Mouse (Mus musculus) adrenal gland, postnatal 14 days (tissue): ENCODE measurements around the gene Snx19. TPM values are rescaled to one million over a fixed set of nuclear protein-coding genes. Genes with fewer than 3 reads are reported as not detected.

ENCODE experiments used
- DNase-seq: peaks from one replicate; pipeline ENCODE4 v3.0.0; 2021; ENCODE audit warnings: mixed read lengths
- long read RNA-seq, 2 experiments: library from polyadenylated mRNA; stranded (forward); transcript quantifications; one replicate each; pipeline ENCODE4 v2.0.0; 2021
- total RNA-seq: library from RNA; stranded (reverse); gene quantifications from 2 replicates; pipeline ENCODE4 v1.2.3, GENCODE M21; 2021

The Snx19 gene
- 24.8 and 25.4 TPM in 2 replicates for total RNA-seq
- long read RNA-seq, experiment 1, full-length matches to known transcripts, result 1 of 5 reads
- long read RNA-seq, experiment 1, partial matches to known transcripts, result 2 of 5 reads
- long read RNA-seq, experiment 1, other reads (novel, unspliced or antisense), result 2 of 5 reads
- long read RNA-seq, experiment 2, full-length matches to known transcripts, result 4 of 16 reads
- long read RNA-seq, experiment 2, partial matches to known transcripts, result 1 of 16 reads
- long read RNA-seq, experiment 2, other reads (novel, unspliced or antisense), result 11 of 16 reads

DNA sequence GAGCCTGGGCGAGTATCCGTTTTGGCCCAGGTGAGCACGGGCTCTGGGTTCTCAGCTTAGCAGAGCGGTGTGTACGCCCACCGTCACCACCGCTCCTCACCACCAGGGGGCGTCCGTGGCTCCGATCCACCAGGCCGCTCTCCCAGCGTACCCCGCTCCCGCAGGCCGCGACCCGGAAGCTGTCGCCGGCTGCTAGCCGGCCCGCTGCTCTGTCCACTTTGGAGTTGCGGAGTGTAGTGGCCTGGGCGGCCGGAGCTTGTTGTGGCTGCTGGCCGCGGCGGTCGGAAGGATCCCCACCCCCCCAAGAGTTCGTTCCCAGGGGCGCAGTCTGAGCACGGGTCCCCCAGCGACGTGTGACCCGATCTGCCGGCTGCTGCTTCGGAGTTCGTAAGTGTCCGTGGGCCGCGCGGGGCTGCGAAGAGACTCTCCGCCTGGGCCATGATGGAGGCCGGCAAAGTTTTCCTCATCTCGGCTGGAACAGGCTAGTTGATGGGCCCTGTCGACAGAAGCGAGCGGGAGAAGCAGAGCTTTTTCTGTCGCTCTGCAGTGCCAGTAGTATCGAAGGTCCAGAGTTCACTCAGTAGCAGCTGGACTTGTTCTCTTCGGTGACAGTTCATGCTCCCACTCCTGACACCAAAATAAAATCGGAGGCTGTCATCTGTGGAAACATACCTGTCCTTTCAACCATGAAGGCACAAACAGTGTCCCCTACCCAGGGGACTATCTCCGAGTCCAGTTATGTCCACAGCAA, at the start of gene Snx19:
Snx19 (plus strand) TSS at position 227 of the 751 bp plus-strand sequence.
- peak; percentile 98 for DNase-seq

DNA sequence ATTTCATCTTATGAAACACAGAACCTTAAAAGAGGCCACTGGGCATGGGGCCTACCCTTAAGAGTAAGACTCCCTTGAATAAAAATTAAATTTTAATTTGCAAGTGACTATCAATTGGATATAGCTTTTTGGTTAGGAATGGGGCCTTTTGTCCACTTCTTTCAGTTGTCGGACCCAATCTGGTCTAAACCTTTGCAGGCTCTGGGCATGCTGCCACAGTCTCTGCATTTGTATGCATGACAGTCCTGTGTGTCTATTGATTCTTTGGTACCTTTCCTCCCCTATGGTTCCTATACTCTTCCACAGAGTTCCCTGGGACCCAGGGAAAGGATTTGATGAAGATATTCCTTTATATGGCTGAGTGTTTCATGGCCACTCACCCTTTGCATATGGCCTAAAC, 26.1 kb upstream of the Snx19 start:
- no peak for DNase-seq

DNA sequence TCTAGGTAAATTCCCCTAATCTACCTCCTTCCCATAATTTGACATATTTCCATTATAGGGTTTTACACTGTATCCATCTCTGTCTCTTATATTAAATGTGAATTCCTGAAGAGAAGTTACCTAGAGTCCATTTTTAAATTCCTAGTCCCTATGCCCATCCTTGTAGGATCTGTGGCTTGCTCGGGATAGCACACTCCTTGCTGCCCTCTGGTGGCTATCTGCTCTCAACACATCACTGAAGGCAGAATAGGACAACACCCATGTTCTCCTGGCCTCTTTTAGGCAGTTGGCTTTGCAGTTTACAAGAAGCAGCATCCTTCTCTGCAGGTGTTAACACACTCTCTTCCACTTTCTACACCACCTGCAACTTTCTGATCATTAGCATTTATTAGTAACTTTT, 4.0 kb upstream of the Snx19 start:
- peak; percentile 67 for DNase-seq

DNA sequence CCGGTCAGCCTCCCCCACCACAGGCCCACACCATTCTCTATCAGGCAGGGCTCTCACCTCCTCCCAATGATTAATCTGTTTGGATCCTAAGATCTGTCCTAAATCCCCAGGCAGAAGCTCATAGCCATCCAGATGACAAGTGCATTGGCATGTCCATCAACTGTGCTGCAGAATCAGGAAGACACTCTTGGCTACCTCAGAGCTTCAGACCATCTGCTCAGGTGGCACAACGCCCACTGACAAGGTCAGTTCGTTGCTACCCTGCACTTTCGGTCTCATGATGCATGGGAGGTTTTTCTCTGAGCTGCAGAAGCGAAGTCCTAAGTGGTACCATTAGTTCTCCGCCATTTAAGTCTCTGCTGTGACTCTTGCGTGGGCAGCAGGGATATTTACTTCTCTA, 1.7 kb upstream of the Snx19 start:
- DNase-seq, result no peak

DNA sequence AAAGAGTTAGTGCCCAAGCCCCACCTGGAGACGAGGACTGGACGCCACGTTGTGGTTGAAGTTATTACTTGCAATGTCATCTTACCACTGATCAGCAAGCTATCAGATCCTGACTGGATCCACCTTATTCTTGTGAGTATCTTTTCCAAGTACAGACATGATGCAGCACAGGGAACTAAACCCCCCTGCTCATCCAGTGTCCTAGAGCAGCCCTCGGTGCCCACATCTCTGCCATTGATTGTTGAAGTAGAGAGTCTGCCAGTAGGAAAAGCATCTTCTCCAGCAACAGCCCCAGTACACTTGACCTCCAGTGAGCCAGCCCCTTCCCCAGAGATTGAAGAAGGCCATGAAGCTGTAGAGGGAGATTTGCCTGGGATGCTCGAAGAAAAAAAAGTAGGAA, 1.3 kb downstream of the Snx19 start:
- no peak for DNase-seq

DNA sequence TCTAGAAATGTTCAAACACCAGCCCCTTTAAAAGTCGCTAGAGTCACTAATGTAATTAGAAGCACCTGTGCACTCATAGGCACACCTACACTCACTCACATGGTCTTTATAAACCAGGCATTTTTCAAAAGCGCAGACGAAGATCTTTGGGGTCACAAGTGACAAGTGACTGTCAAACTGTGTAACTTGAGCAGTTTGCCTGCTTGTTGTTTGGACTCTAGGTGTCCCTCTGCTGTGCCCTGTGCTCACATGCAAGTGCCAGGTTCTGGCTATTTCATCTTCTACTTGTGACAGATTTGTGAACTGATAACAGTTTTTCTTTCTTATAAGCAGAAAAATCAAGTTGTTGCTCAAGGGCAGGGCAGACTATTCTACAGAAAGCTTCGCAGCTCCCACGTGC, 3.5 kb downstream of the Snx19 start:
- no peak for DNase-seq

DNA sequence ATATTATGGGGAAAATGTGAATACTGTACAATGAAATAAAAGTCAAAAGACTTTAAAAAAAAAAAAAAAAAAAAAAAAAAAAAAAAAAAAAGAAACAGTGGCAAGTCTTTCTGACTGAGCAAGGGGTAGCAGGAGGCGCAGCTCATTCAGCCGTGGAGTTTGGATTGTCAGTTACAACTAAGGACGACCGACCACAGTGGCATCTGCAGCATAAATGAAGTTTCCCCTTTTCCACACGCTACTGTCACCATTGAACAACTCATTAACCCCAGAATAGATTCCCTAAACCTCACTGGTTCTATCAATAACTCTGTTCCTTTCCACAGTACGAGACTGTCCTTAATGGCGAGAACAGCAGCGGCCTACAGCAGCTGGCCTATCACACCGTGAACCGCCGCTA, 5.0 kb downstream of the Snx19 start:
- no peak for DNase-seq

DNA sequence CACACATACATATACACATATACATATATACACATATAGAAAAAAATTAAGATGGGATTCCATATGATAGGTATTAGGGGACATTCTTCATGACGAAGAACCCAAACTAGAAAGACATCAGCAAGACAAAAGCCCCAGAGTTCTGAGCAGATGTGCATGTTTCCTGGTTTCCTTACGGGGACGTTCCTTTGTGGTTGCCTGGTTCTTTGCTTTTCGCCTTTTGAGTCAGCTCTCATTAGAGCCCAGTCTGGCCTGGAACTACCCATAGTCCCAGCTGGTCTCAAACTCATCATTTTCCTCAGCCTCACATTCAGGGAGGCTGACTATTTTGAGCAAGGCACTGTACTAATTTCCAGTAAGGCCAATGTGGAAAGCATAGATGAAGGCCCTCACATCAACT, 7.0 kb downstream of the Snx19 start:
- DNase-seq, result no peak

DNA sequence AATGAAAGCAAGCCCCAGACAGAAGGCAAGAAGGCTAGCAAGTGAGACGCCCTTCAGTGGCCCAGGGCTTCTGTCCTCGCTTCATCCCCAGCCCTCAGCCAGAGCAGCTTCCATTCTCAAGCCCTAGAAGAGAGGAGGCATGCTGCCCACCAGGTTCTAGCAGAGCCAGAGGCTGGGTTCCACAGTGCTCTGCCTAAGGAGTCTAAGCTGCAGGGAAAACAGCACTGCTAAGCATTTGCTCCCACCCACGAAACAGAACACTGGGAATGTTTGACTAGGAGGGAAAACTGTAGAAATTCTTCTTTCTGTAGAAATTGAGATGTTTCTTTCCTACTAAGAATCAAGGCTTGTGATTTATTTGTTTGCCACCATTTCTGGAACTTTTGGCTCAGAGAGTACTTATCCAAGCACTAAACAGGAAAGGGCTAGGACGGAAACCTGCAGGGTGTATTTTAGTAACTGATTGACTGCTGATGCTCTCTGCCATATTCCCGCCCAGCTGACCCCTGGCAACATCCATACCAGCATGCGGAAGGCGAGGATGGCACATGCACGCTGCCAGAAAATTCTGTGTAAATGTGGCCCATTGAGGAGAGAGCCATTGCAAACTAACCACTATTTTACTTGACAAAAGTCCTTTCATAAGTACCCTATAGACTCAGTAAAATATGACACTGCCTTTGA, 9.1 kb downstream of the Snx19 start:
- no peak for DNase-seq

DNA sequence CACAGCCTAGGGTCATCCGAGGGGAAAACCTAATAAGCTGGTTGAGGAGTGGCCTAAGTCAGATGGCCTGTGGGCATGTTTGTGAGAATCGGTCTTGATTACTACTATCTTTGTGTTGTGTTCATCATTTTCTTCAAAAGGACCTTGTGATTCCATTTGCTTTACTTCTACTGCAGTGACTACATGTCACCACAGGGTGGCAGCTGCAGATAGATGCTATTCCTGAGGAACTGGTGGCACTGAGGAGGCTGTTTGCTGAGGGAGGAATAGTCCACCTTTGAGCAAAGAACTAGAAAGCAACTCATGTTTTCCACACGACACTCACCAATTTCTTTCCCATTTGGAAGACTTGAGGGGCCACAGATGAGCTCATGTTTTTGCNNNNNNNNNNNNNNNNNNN, 11.6 kb downstream of the Snx19 start:
- DNase-seq, result peak; percentile 49

DNA sequence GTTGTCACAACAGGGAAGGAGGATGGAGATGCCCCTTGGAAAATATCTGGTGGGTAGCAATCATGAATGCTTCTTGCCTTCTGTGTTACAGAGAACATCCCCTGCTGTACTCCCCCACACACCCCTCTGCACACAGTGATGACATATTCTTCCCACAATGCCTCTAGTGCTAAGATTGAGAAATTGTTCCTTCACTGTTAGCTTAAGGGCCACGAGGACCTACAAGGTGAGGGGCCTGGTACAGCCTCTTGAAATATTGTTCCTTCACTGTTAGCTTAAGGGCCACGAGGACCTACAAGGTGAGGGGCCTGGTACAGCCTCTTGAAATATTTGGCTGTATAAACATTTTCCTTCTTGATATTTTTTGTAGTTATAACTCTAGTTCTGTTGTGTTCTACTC, 14.9 kb downstream of the Snx19 start:
- DNase-seq, result no peak

DNA sequence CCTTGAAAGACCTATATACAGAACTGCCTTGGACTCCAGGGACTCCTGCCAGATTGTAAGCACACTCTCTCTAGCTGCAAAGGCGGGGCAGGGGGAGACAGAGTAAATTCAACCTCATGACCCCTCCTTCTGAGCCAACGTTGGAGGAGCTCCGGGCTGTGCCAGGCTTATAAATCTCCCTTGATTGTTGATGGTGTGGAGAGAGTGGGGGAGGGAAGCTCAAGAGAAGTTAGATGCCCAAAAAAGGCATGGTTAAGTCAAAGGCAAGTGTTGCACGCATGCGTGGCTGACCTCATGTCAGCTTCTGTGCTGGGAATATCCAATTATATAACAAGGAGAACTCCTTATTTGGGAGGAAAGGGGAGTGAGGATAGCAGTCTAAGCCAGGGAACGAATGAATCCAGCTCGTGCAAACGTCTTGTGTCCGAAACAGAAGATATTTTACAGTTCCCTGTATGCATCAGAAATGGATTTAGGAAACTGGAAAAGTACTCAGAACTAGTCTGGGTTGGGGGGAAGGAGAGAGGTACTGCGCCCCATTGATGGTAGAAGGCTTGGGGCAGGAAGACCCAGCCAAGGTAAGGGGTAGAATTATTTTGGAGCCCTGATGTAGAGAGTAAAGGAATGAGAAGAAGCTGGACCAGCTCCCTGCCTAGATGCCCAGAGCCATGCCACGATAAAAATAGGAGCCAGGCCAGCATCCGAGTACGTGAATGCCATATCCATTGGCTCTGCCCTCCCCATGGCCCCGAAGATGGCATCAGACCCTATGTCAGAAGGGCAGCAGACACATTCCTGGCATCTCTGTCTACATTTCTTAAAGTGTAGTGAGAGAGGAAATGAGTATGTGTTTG, 18.6 kb downstream of the Snx19 start:
- peak; percentile 17 for DNase-seq

DNA sequence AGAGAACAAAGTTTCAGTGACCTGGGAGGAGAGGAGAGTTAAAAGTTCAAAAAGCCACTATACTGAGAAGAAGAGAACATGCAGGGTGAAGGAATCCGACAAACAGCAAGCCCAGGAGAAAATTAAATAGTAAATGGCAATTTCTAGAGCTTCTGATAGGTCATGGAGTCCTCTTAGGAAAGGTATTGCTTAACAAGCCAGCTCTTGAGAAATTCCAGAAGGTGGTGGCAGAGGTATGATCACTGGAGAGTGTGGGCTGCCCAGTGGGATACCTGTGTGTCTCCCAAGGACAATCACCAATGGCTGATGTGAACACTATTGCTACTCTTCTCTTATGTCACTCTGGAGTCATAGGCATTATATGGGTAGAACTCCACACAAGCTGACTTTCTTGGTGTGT, 19.2 kb downstream of the Snx19 start:
- no peak for DNase-seq

DNA sequence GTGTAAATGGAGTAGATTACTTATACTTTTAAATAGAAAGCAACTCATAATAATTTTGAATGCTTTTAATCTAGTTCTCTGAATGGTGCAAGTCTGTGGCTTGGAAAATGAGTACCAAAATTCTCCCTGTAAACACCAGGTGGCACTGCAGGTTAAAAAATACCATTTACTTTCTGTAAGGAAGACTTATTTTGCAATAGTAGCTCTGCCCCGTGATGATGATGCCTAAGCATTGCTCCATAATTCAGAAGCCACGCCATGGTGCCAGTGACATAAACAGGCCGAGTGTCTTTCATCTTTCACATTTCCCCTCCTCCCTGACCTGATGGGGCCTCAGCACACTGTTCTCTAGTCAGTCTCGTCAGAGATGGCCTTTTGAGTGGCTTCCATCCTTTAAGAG, 21.6 kb downstream of the Snx19 start:
- DNase-seq, result peak; percentile 54

DNA sequence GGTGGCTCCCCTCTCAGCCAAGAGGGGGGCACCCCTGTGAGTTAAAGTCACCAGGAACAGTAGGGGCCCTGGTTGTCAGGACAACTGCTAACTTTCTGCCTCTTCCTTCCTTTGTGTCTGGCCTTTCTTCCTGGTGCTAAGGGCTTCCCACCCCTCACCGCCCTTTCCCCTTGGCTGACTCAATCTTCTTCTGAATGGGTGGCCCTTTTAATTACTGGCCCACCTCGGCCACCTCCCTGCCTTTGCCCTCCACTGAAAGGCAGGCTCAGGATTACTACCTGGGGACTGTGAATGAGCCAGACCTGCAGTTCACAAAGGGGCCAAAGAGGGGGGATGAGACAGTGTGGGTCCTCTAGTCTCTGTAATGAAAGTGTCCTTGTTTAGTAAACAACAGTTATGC, 23.0 kb downstream of the Snx19 start:
- DNase-seq, result no peak

DNA sequence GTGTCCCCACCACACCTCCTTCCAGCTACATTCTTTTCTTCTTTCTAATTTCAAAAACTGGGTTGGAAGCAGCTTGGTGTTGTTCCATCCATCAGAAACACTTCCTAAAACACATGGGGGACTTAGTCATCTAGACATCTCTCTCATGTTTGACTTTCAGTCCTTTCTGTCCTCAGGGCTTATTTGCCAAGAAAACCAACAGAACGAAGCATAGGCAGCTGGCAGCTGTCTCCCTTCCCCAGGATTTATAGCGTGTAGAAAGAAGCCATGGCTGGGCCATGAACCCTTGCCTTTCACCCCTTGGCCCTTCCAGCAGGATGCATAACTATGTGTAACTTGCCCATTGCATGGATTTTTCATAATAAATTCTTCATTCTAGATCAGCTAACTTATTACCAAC, 23.9 kb downstream of the Snx19 start:
- DNase-seq, result no peak

DNA sequence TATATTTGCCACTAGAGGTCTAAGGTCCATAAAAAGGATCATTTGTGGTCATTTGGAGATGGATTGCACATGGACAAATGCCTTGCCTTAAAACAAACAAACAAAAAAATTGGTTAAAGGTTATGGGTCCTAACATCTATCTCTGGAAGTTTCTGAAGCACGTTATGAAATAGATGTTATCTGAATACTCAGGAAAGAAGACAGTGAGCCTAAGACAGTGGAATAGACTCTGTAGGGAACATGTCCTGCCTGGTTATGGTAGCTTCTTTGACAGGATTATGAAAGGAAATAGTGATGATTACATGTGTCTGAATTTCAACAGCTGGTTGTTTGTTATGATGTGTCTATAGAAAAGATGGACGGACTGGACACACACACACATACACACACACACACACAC, 27.6 kb downstream of the Snx19 start:
- no peak for DNase-seq

DNA sequence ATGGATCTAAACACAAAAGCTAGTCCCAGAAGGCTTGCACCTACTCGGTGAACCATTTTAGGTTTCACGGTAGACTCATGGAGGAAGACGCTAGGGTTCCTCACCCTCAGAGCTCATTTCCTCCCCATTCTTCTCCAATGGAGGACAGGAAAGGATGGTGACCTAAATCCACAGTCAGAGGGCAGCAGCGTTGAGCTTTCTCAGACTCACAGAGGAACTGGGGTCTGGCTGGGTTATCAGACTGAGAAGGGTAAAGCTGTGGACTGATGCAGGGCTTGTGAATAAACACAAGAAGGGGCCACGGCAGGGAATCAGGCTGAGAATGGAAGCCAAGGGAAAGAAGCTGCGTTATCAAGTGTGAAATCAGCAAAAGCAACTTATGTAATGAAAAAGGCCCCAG, 29.3 kb downstream of the Snx19 start:
- DNase-seq, result no peak

DNA sequence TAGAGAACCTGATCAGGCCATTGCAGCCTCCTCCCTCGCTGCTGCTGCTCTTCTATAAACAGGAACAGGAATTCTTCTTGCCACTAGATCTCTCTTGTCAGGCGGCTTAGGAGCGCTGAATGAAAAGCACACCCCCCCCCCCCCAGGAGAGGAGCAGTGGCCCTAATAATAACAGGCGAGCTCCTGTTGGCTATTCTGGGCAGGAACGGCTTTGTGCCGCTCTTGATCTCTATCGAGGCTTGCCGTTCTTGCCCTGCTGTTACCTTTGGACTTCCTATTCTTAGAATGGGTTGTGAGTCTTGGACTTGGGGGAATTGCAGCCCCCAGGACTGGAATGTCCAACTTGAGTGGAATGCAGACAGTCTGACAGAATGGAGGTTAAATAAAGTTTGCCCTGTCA, 33.6 kb downstream of the Snx19 start:
- DNase-seq, result no peak

DNA sequence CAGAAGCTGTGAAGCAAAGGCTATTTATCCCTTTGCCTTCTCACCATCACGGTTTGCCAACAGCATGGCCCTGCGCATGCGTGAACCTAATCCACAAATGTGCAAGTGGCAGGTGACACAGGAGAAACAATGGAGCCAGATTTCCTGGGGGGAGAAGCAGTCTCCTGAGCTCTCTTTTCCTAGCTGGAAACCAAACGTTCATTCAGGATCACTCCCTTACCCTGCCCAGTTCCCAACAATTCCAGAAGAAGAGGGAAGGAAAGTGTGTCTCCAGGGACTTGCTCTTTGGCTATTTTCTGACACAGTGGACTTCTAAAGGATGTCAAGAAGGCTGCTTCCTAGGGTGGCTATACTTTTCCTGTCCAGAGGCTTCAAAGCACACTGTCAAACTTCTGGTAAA, 37.8 kb downstream of the Snx19 start:
- DNase-seq, result no peak

DNA sequence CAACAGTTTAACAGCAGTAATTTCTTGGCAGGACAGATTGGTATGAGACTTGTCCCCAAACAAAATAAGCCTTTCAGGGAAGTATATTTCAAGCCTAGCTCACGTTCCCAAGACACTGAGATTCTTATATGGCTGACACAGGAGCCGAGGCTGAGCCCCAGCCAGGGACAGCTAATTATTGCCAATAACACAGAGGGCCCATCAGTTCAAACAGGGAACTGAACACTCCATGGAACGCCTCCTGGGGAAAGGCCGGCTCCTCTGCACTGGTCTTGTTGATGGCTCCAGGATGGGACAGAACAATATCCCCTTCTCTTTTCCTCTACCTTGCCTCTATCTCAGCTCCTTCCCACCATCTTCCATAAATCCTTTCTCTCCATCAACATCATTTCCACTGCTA, 53.1 kb downstream of the Snx19 start:
- no peak for DNase-seq

DNA sequence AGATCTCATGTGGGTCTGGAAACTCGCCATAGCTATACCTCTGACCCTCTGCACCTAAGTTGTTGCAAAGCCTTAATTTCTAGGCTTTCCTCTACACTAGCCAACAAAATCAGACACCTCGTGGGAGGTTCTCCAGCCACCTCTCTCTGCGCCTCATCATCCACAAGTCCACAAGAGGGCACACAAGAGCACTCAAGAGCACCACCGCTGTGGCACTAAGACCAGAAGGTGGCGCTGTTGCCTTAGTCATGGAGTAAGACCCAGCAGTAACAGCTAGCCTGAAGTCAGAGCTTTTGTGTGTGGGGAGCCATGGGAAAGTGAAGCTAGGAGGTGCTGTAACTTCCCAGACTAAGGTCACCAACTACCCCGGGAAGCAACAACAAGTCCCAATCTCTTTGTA, 53.6 kb downstream of the Snx19 start:
- DNase-seq, result peak; percentile 96

DNA sequence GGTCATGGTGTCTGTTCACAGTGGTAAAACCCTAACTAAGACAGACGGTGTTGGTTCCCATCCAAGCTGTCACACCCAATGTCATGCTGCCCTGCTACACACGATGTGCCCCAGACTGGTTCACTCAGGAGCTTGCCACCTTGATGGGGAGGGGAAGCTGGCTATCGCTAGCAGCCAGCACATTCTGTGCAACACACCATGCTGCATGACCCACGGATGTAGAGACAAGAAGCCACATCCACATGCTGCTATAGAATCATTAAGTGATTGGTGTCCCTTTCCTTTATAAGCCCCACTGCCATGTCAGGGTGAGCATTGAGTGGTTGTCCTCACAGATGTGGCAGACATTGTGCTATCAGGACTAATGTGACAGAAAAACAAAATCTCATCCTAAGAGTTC, 55.2 kb downstream of the Snx19 start:
- DNase-seq, result no peak
